Mouse (Mus musculus) lung, adult 2 months (tissue): Measurements from ENCODE around the gene Hap1. TPM values are rescaled to one million over a fixed set of nuclear protein-coding genes. Genes with fewer than 3 reads are reported as not detected.

Source experiments
- DNase-seq: peaks from one replicate; pipeline ENCODE4 v3.0.0; 2022
- H3K4me1 ChIP-seq: fragments of 200-500 bp; 2 replicates; pipeline ENCODE4 v1.6.1; 2011; ENCODE audit warnings: low read length; ENCODE audit not compliant: control insufficient read depth, insufficient read depth
- H3K4me3 ChIP-seq: fragments of 200-500 bp; replicated peaks from 2 replicates; pipeline ENCODE3; 2011; ENCODE audit warnings: low read depth, mild to moderate bottlenecking, control low read depth, low read length; ENCODE audit errors: extremely low read depth
- CTCF ChIP-seq: fragments of 200-500 bp; IDR thresholded peaks from 2 replicates; pipeline ENCODE4 v1.5.1; 2011; ENCODE audit warnings: mild to moderate bottlenecking, low read length, control low read depth; ENCODE audit not compliant: insufficient read depth
- POLR2A ChIP-seq: fragments of 200-500 bp; IDR thresholded peaks from 2 replicates; pipeline ENCODE4 v1.6.1; 2011; ENCODE audit warnings: low read depth, mild to moderate bottlenecking, control low read depth, low read length, borderline replicate concordance; ENCODE audit errors: extremely low read depth
- WGBS: fragments of 180-500 bp; shearing (Covaris S2); methylation state at CpG from one replicate; pipeline ENCODE4 v1.1.7; 2018; 5-methylcytosine and 5-hydroxymethylcytosine counted together
- polyA plus RNA-seq: library from polyadenylated mRNA; depleted of rRNA; stranded (reverse); fragments of >200 nt; gene quantifications from 2 replicates; pipeline ENCODE4 v1.2.3, GENCODE M21; 2012

The Hap1 gene
- polyA plus RNA-seq, 1 experiment = 14.3 TPM

DNA sequence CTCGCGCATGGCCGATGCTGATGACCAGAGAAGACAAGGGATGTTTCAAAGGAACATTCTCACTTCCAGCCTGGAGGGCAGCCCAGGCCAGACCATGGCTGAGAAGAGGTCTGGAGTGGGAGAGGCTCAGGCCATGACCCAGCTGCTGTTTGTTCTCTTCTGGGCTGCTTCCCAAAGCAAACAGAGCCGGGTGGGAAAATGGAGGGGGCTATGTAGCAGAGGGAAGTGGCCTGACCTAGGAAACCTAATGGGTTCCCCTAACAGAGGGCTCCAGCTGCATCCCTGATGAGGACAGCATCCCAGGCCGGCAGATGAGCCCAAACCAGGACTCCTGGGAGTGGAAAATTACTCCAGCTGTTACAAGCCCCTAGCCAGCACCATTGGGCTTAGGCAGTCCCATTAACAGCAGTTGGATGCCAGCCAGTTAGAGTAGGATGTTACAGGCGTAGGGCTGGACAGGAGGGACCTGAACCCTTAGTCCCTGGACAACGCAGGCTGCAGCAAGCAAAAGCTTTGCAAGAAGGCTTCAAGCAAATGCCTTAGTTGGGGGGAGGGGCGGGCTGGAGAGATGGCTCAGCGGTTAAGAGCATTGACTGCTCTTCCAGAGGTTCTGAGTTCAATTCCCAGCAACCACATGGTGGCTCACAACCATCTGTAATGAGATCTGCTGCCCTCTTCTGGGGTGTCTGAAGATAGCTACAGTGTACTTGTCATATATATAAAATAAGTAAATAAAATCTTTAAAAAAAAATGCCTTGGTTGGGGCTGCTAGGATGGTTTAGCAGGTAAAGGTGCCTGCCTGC, 35.4 kb upstream of the Hap1 start:
- TF ChIP-seq POLR2A = peak; percentile 50; the same call in 1 of the 2 replicates
- TF ChIP-seq CTCF = no peak
- Histone ChIP-seq H3K4me3 (no peak overlapping the region), H3K4me1 (peaks cover 71% of the 10 kb centered on the region)
- peak; percentile 75 for DNase-seq
- WGBS = 21% methylated on average over 9 of the region's 9 CpGs

DNA sequence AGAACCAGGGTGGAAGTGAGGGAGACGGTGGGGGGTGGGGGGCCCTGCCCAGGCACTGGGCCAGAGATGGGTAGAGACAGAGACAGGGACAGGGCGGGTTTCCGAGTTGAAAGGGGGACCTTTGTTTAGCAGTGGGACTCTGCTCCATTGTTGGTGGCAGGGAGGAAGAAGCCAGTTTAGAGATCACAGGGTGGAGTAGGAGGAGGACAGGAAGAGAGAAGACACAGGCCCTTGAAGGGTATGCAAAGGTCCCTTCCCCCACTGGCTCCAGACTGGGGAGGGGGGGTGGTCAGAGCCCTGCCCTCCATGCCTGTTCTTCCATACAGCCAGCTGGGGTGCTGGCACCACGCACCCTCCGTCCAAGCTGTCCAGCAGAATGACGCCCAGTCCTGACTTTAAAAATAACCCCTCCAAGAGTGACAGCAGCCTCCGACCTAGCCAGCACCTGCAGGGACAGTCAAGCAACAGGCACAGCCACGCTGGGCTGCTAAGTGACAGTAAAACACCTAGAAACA, 34.1 kb upstream of the Hap1 start:
- 19% methylated on average over 8 of the region's 8 CpGs for WGBS
- peaks cover 72% of the 10 kb centered on the region for H3K4me1 ChIP-seq

DNA sequence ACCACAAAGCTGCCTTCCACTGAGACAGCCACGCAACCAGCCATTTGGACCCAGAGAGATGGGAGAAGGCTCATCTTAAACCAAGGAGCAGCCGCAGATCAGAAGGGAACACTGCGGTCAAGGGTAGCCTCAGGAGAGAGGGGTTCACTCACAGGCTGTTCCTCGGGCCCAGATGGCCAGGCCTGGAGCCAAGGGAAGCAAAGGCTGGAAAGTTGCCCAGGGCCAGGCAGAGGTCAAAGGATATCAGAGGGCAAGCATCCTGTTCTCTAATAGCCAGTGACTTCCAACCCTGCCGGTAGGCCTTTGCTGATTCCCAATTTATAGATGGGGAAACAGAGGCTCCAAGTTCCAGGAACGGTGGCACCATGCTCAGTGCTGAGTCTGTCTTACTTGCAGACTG, 32.7 kb upstream of the Hap1 start:
- no peak for TF ChIP-seq POLR2A
- 28% methylated on average over 6 of the region's 6 CpGs for WGBS
- peak overlapping the region; percentile 6 for H3K4me3 ChIP-seq
- H3K4me1 ChIP-seq = peaks cover 62% of the 10 kb centered on the region
- DNase-seq = peak; percentile 67

More for the DNA sequence above, 34.1 kb upstream of the Hap1 start:
- peak overlapping the region; percentile 1 for H3K4me3 ChIP-seq
- no peak for TF ChIP-seq CTCF
- TF ChIP-seq POLR2A = no peak
- DNase-seq = peak; percentile 60

DNA sequence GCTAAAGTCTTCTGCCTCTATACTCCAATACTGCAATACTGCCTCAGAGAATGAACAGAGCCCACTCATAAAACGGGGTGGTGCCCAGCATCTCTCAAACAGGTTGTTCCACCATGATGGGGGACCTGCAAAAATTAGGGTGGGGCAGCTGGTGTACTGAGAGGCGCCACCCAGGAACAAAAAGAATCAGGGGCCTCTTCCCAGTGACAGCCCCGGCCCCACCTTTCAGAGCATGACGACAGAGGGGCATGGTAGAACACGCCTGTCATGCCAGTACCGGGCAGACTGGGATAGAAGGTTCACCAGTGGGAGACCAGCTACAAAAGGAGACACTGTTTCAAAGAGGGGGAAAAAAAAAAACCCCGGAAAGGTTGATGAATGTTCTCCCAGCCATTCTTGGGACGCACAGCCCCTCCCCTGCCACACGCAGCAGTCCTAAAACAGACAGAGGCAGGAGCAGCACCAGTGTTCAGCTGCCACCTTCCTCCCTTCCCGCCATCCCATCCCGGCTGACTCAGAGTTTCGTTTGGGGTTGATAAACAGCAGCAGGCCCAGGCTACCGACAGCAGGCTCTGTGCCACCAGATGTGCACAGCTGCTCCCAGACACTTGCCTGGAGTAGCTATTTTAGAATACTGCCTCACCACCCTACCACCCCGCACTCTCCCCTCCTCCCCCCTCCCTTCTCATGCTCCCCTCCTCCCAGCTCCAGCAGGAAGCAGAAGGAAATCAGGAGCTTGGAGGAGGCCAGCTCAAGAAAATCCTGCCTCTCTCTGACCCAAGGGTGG, 31.9 kb upstream of the Hap1 start:
- WGBS = 18% methylated on average over 14 of the region's 14 CpGs
- H3K4me3 ChIP-seq = peak overlapping the region; percentile 6
- TF ChIP-seq POLR2A = no peak
- peak; percentile 42 for DNase-seq
- H3K4me1 ChIP-seq = peaks cover 55% of the 10 kb centered on the region

DNA sequence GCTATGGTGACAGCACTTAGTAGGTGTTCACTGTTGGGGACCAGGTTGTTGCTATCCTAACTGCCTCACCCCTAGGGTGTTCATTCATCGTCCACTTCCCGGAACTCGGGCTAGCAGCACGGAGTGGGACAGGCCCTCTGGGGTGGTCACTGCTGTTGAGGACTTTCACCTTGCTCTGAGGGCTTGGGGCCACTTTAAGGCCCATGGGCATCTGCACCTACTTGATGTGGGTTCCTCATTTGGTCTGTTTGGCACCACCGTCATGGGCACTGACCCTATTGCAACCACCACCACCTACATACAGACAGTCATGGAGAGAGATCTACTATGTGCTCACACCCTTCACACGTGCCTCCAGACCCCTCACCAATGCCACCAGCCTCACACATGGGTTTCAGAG, 31.2 kb upstream of the Hap1 start:
- H3K4me1 ChIP-seq = peaks cover 48% of the 10 kb centered on the region
- no peak overlapping the region for H3K4me3 ChIP-seq
- 51% methylated on average over 6 of the region's 6 CpGs for WGBS
- no peak for TF ChIP-seq POLR2A
- no peak for TF ChIP-seq CTCF
- DNase-seq = no peak

DNA sequence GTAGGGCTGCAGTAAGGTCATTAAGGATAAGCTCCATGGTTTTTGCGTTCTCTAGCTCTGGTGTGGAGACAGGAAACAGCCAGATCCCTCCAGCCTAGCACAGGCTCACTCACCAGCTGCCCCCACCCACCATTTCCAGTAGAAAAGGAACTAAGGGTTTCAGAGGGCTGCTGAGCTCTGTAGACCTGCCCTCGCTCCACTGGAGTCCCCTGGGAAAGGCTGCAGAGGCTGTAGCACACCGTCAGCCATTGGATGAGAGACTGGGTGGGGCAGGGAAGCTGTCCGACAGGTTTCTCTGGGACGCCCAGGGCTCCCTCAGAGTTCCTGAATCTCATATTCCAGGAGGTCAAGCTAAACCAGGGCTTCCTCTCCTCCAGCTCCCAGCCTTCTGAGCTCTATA, 30.7 kb upstream of the Hap1 start:
- no peak for TF ChIP-seq CTCF
- no peak for TF ChIP-seq POLR2A
- Histone ChIP-seq H3K4me1 (peaks cover 44% of the 10 kb centered on the region), H3K4me3 (no peak overlapping the region)
- 38% methylated on average over 5 of the region's 5 CpGs for WGBS
- DNase-seq = peak; percentile 65

DNA sequence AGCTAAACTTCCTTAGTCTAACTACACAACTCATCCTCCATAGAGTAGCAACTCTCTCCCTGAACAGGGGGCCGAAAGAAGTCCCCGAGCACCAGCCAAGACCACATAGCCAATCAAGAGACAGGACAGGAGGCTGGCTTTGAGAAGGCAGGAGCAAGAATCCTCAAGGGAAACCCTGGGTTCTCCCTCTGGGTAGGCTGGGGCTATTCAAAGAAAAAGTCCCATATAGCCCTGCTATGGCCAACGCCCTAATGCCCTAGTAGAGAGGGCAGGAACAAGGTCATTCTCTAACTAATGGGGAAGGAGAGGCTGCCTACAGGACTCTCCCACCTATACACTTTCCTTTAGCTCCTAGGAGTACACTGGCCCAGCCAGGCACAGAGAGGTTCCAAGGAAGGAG, 29.1 kb upstream of the Hap1 start:
- WGBS = 84% methylated on average over 3 of the region's 3 CpGs
- DNase-seq = no peak
- TF ChIP-seq POLR2A = no peak
- TF ChIP-seq CTCF = no peak
- H3K4me1 ChIP-seq = peaks cover 30% of the 10 kb centered on the region
- no peak overlapping the region for H3K4me3 ChIP-seq

DNA sequence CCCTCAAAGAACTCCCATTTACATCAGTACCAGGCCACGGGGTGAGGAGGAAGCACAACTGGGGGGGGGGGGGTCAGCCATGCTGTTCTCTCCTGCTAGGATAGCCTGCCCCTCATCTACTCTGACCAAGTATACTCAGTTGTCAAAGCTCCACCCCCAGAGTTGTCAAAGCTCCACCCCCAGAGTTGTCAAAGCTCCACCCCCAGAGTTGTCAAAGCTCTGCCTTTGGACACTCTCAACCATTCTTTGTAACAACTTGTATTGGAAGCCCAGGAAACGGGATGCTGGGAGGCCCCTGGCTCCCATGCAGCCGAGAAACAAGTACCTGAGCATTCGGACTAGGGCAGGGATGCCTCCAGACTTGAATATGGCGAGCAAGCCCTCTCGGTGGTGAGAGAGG, 26.8 kb upstream of the Hap1 start:
- TF ChIP-seq POLR2A (no peak), CTCF (no peak)
- WGBS = 73% methylated on average over 6 of the region's 6 CpGs
- DNase-seq = no peak
- no peak overlapping the region for H3K4me3 ChIP-seq
- H3K4me1 ChIP-seq = peaks cover 15% of the 10 kb centered on the region

DNA sequence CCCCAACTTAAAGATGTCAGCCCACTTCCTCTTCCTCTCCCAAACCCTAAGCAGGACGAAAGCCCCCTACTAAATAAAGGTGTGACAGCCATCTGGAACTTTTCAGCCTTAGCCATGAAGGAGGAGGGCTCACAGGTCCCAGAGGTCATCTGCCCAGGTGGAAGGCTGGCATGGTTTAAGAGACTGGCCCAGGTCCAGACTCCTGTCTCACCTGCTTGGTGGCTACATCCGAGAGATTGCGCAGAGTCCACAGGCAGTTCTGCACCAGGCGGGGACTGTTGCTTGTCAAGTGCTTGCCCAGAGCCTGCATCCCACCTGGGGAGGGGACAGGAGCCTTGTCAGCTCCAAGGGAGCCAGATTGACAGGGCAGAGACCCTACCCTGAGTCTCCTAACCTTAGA, 23.4 kb upstream of the Hap1 start:
- TF ChIP-seq CTCF = no peak
- no peak for TF ChIP-seq POLR2A
- H3K4me1 ChIP-seq = peaks cover 6% of the 10 kb centered on the region; the same call in 1 of the 2 replicates
- no peak for DNase-seq
- no peak overlapping the region for H3K4me3 ChIP-seq
- WGBS = 81% methylated on average over 4 of the region's 4 CpGs
